8 mouse cellular contexts compared by ENCODE assay signal in the genomic region with DNA sequence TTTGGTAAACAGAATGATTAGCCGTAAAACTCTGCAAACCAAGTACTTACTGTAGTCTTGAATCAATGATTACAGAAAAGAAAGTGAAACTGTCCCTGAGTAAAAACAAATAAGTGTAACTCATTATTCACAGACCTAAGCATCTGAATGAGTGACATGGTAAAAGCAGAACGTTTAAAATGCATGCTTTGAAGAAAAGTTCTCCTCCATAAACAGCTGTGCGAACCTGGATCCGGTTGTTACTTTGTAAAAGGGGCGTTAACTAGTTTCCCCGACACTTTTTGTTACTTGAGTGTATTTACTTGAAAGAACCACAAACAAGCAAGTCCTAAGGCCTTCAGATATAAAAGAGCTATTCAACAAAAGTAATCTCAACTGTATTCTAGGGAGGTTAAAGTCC. TPM values are rescaled to one million over a fixed set of nuclear protein-coding genes. Genes with fewer than 3 reads are reported as not detected.
A peak's percentile ranks its signal among the peaks of the same experiment; 100 is the strongest.
DNase-seq lines count a peak whose midpoint lies in the region; ATAC-seq and TF ChIP-seq lines count a peak whose summit lies in the region.

No protein-coding gene starts in this region.

- peak overlapping the region; percentile 98 for H3K4me3 ChIP-seq in heart, embryonic 11.5 days (ENCODE audit: low read depth, low read length)
- peak overlapping the region; percentile 80 for H3K4me3 ChIP-seq in C2C12 (ENCODE audit: insufficient read depth, poor library complexity, severe bottlenecking)
- H3K4me3 ChIP-seq in forebrain, embryonic 11.5 days (ENCODE audit: low read depth, low read length), result peak overlapping the region; percentile 99
- H3K4me3 ChIP-seq in liver, embryonic 15.5 days (replicated peaks), result peak overlapping the region; percentile 96

- no peak for ATAC-seq in heart, embryonic 11.5 days (replicated peaks; ENCODE audit: insufficient number of reproducible peaks, low FRiP score, low TSS enrichment)
- no peak for ATAC-seq in forebrain, embryonic 11.5 days (replicated peaks; ENCODE audit: low FRiP score)
- ATAC-seq in liver, embryonic 15.5 days (ENCODE audit: insufficient read depth), result no peak
- ATAC-seq in cerebellum, adult (ENCODE audit: insufficient number of reproducible peaks, low FRiP score, low TSS enrichment), result no peak
- no peak for ATAC-seq in frontal cortex, adult (ENCODE audit: low TSS enrichment)

- H3K27me3 ChIP-seq in heart, embryonic 11.5 days (ENCODE audit: control insufficient read depth, insufficient read depth, low read length), result no peaks in the 10 kb centered on the region
- H3K27me3 ChIP-seq in C2C12 (ENCODE audit: control insufficient read depth, insufficient read depth, insufficient read length), result peaks cover 14% of the 10 kb centered on the region
- H3K27me3 ChIP-seq in forebrain, embryonic 11.5 days (ENCODE audit: control insufficient read depth, insufficient read depth, low read length), result no peaks in the 10 kb centered on the region
- peaks cover 4% of the 10 kb centered on the region; the same call in 1 of the 2 replicates for H3K27me3 ChIP-seq in liver, embryonic 15.5 days

- DNase-seq in heart, adult 11 months, result no peak
- no peak for DNase-seq in forebrain, embryonic 11.5 days (ENCODE audit: low spot score)
- no peak for DNase-seq in adrenal gland, adult 8-10 months

- no peak for TF ChIP-seq CTCF in C2C12 (IDR thresholded peaks at IDR 0.05; ENCODE audit: control insufficient read depth, insufficient read depth, insufficient read length)

- H3K9ac ChIP-seq in heart, embryonic 11.5 days (ENCODE audit: low read depth, low read length), result peak overlapping the region; percentile 93
- peak overlapping the region; percentile 98 for H3K9ac ChIP-seq in forebrain, embryonic 11.5 days (ENCODE audit: low read length)
- H3K9ac ChIP-seq in liver, embryonic 15.5 days, result peak overlapping the region; percentile 97

- H3K27ac ChIP-seq in heart, embryonic 11.5 days (ENCODE audit: low read depth, low read length), result no peak overlapping the region; the same call in 1 of the 2 replicates
- no peak overlapping the region for H3K27ac ChIP-seq in forebrain, embryonic 11.5 days (ENCODE audit: low read depth, low read length)
- peak overlapping the region; percentile 92 for H3K27ac ChIP-seq in liver, embryonic 15.5 days (replicated peaks)

- H3ac ChIP-seq in C2C12 (ENCODE audit: control insufficient read depth, insufficient read length, low read depth), result no peak overlapping the region

- 20% methylated on average over 6 of the region's 6 CpGs for WGBS in heart, embryonic 11.5 days (ENCODE audit: insufficient replicate concordance)
- WGBS in forebrain, embryonic 11.5 days, result 13% methylated on average over 6 of the region's 6 CpGs
- 10% methylated on average over 6 of the region's 6 CpGs for WGBS in liver, embryonic 15.5 days (ENCODE audit: insufficient replicate concordance)

- H3K4me1 ChIP-seq in heart, embryonic 11.5 days (ENCODE audit: control insufficient read depth, insufficient read depth, low read length), result peaks cover 5% of the 10 kb centered on the region
- no peaks in the 10 kb centered on the region for H3K4me1 ChIP-seq in forebrain, embryonic 11.5 days (replicated peaks; ENCODE audit: control insufficient read depth, insufficient read depth, low read length)
- H3K4me1 ChIP-seq in liver, embryonic 15.5 days (replicated peaks), result peaks cover 16% of the 10 kb centered on the region

- H3K9me3 ChIP-seq in heart, embryonic 11.5 days (replicated peaks; ENCODE audit: control insufficient read depth, low read length), result no peaks in the 10 kb centered on the region
- H3K9me3 ChIP-seq in forebrain, embryonic 11.5 days (ENCODE audit: control insufficient read depth, low read length), result no peaks in the 10 kb centered on the region
- H3K9me3 ChIP-seq in liver, embryonic 15.5 days (replicated peaks), result no peaks in the 10 kb centered on the region

- peaks cover 3% of the 10 kb centered on the region; the same call in 1 of the 2 replicates for H3K36me3 ChIP-seq in heart, embryonic 11.5 days (ENCODE audit: control insufficient read depth, insufficient read depth, low read length)
- H3K36me3 ChIP-seq in C2C12 (ENCODE audit: control insufficient read depth, insufficient read depth), result peaks cover 15% of the 10 kb centered on the region
- no peaks in the 10 kb centered on the region; the same call in 1 of the 2 replicates for H3K36me3 ChIP-seq in forebrain, embryonic 11.5 days (ENCODE audit: control insufficient read depth, insufficient read depth, low read length)
- peaks cover 18% of the 10 kb centered on the region for H3K36me3 ChIP-seq in liver, embryonic 15.5 days (replicated peaks)

- H3K79me2 ChIP-seq in C2C12 (ENCODE audit: control insufficient read depth, insufficient read depth), result peaks cover 42% of the 10 kb centered on the region

- peak overlapping the region; percentile 84 for H3K4me2 ChIP-seq in heart, embryonic 11.5 days
- H3K4me2 ChIP-seq in forebrain, embryonic 11.5 days (ENCODE audit: low read depth, low read length, severe bottlenecking), result peak overlapping the region; percentile 49
- H3K4me2 ChIP-seq in liver, embryonic 15.5 days, result peak overlapping the region; percentile 96

- peaks cover 25% of the 10 kb centered on the region for H3K79me3 ChIP-seq in C2C12 (ENCODE audit: low read depth)

TF ChIP-seq in C2C12, 6 proteins besides CTCF, POLR2A, EP300 and RAD21:
- TF ChIP-seq FOSL1 (IDR thresholded peaks at IDR 0.05; ENCODE audit: insufficient read depth, low read length, poor library complexity, severe bottlenecking) (no peak), CEBPB (IDR thresholded peaks at IDR 0.05; ENCODE audit: low read depth) (no peak), USF1 (IDR thresholded peaks at IDR 0.05; ENCODE audit: low read depth) (no peak), MYOD1 (IDR thresholded peaks at IDR 0.05; ENCODE audit: control insufficient read depth, insufficient read length, low read depth) (no peak), MAX (IDR thresholded peaks at IDR 0.05) (no peak), MYOG (IDR thresholded peaks at IDR 0.05; ENCODE audit: control insufficient read depth, extremely low read depth, insufficient read length) (no peak)

RNA-seq across cellular contexts. Expression of gene Usp42, which starts 1.2 kb away (rescaled TPM):
- polyA plus RNA-seq in heart, embryonic 11.5 days (2014; fragmentation: Nextera tagmentation; extraction: Ambion mirVana), result 14.3 and 16.2 TPM in 2 replicates
- polyA plus RNA-seq in C2C12 (2012; fragmentation: generic; extraction: Trizol), result 4.8 TPM
- polyA plus RNA-seq in forebrain, embryonic 11.5 days (2014; fragmentation: Nextera tagmentation; extraction: Ambion mirVana), result 35.5 and 36.9 TPM in 2 replicates
- 3.4 TPM in 2 replicates for polyA plus RNA-seq in liver, embryonic 15.5 days (2015; fragmentation: Nextera tagmentation; extraction: Ambion mirVana)
- 10 to 100 TPM; 13.2 to 19.8 (median 15.1) TPM for total RNA-seq in adrenal gland, adult 8-10 months (2022)
